Mouse (Mus musculus): ENCODE results near the gene Safb2. TPM values are rescaled to one million over a fixed set of nuclear protein-coding genes. Genes with fewer than 3 reads are reported as not detected.
A peak's percentile ranks its signal among the peaks of the same experiment; 100 is the strongest.

Gene Safb2
- polyA plus RNA-seq, 1 experiment: 400 TPM

GRCm38 (mm10) chr17:56603186-56604069 is 19.0 kb upstream of the Safb2 start:
- Histone ChIP-seq H3K27ac (ENCODE audit: control insufficient read depth, insufficient read depth, low read depth, low read length, poor library complexity) (no peak overlapping the region), H3K4me1 (ENCODE audit: control insufficient read depth, insufficient read depth, low read length) (no peaks in the 10 kb centered on the region), H3K4me3 (replicated peaks; ENCODE audit: control insufficient read depth, low read depth, low read length) (no peak overlapping the region)
- TF ChIP-seq POLR2A (IDR thresholded peaks at IDR 0.05; ENCODE audit: borderline replicate concordance, control insufficient read depth, low read depth, low read length) (peak; percentile 19; the same call in 1 of the 2 replicates), CTCF (IDR thresholded peaks at IDR 0.05; ENCODE audit: control insufficient read depth, insufficient read depth, low read length) (no peak)
- WGBS: 97% methylated on average over 28 of the region's 28 CpGs

- TF ChIP-seq POLR2A (IDR thresholded peaks at IDR 0.05; ENCODE audit: borderline replicate concordance, control insufficient read depth, low read depth, low read length) (no peak), CTCF (IDR thresholded peaks at IDR 0.05; ENCODE audit: control insufficient read depth, insufficient read depth, low read length) (no peak)
- Histone ChIP-seq H3K4me1 (ENCODE audit: control insufficient read depth, insufficient read depth, low read length) (no peaks in the 10 kb centered on the region), H3K4me3 (replicated peaks; ENCODE audit: control insufficient read depth, low read depth, low read length) (no peak overlapping the region), H3K27ac (ENCODE audit: control insufficient read depth, insufficient read depth, low read depth, low read length, poor library complexity) (no peak overlapping the region)
- 90% methylated on average over 8 of the region's 8 CpGs for WGBS
Measured at GRCm38 (mm10) chr17:56593527-56594271, 9.3 kb upstream of the Safb2 start.

- Histone ChIP-seq H3K4me1 (ENCODE audit: control insufficient read depth, insufficient read depth, low read length) (no peaks in the 10 kb centered on the region), H3K4me3 (replicated peaks; ENCODE audit: control insufficient read depth, low read depth, low read length) (no peak overlapping the region), H3K27ac (ENCODE audit: control insufficient read depth, insufficient read depth, low read depth, low read length, poor library complexity) (no peak overlapping the region)
- TF ChIP-seq POLR2A (IDR thresholded peaks at IDR 0.05; ENCODE audit: borderline replicate concordance, control insufficient read depth, low read depth, low read length) (no peak), CTCF (IDR thresholded peaks at IDR 0.05; ENCODE audit: control insufficient read depth, insufficient read depth, low read length) (no peak)
Measured at GRCm38 (mm10) chr17:56592553-56592952, 8.2 kb upstream of the Safb2 start.

GRCm38 (mm10) chr17:56588921-56589320 is 4.5 kb upstream of the Safb2 start:
- H3K4me1 ChIP-seq (ENCODE audit: control insufficient read depth, insufficient read depth, low read length): peaks cover 3% of the 10 kb centered on the region; the same call in 1 of the 2 replicates
- H3K4me3 ChIP-seq (replicated peaks; ENCODE audit: control insufficient read depth, low read depth, low read length): no peak overlapping the region
- 95% methylated on average over 4 of the region's 4 CpGs for WGBS
- TF ChIP-seq CTCF (IDR thresholded peaks at IDR 0.05; ENCODE audit: control insufficient read depth, insufficient read depth, low read length) (no peak), POLR2A (IDR thresholded peaks at IDR 0.05; ENCODE audit: borderline replicate concordance, control insufficient read depth, low read depth, low read length) (no peak)
- H3K27ac ChIP-seq (ENCODE audit: control insufficient read depth, insufficient read depth, low read depth, low read length, poor library complexity): no peak overlapping the region

GRCm38 (mm10) chr17:56587773-56588172 is 3.4 kb upstream of the Safb2 start:
- Histone ChIP-seq H3K4me3 (replicated peaks; ENCODE audit: control insufficient read depth, low read depth, low read length) (no peak overlapping the region), H3K27ac (ENCODE audit: control insufficient read depth, insufficient read depth, low read depth, low read length, poor library complexity) (no peak overlapping the region), H3K4me1 (ENCODE audit: control insufficient read depth, insufficient read depth, low read length) (peaks cover 3% of the 10 kb centered on the region; the same call in 1 of the 2 replicates)
- 91% methylated on average over 1 of the region's 1 CpGs for whole genome bisulfite sequencing
- no peak for TF ChIP-seq CTCF (IDR thresholded peaks at IDR 0.05; ENCODE audit: control insufficient read depth, insufficient read depth, low read length)
- no peak for TF ChIP-seq POLR2A (IDR thresholded peaks at IDR 0.05; ENCODE audit: borderline replicate concordance, control insufficient read depth, low read depth, low read length)

- no peak for TF ChIP-seq POLR2A (IDR thresholded peaks at IDR 0.05; ENCODE audit: borderline replicate concordance, control insufficient read depth, low read depth, low read length)
- no peak for TF ChIP-seq CTCF (IDR thresholded peaks at IDR 0.05; ENCODE audit: control insufficient read depth, insufficient read depth, low read length)
- Histone ChIP-seq H3K4me3 (replicated peaks; ENCODE audit: control insufficient read depth, low read depth, low read length) (peak overlapping the region; percentile 86), H3K27ac (ENCODE audit: control insufficient read depth, insufficient read depth, low read depth, low read length, poor library complexity) (peak overlapping the region; percentile 97), H3K4me1 (ENCODE audit: control insufficient read depth, insufficient read depth, low read length) (peaks cover 5% of the 10 kb centered on the region; the same call in 1 of the 2 replicates)
- WGBS: under 1% methylated on average over 61 of the region's 61 CpGs
Measured at GRCm38 (mm10) chr17:56585171-56585821, 911 bp upstream of the Safb2 start.

- peak overlapping the region; percentile 92 for H3K4me3 ChIP-seq (replicated peaks; ENCODE audit: control insufficient read depth, low read depth, low read length)
- H3K4me1 ChIP-seq (ENCODE audit: control insufficient read depth, insufficient read depth, low read length): peaks cover 5% of the 10 kb centered on the region; the same call in 1 of the 2 replicates
- WGBS: under 1% methylated on average over 33 of the region's 33 CpGs
- peak overlapping the region; percentile 98 for H3K27ac ChIP-seq (ENCODE audit: control insufficient read depth, insufficient read depth, low read depth, low read length, poor library complexity)
- TF ChIP-seq POLR2A (IDR thresholded peaks at IDR 0.05; ENCODE audit: borderline replicate concordance, control insufficient read depth, low read depth, low read length) (no peak), CTCF (IDR thresholded peaks at IDR 0.05; ENCODE audit: control insufficient read depth, insufficient read depth, low read length) (no peak)
Measured at GRCm38 (mm10) chr17:56583611-56584256, 651 bp downstream of the Safb2 start.

Measured in bone marrow, adult 2 months (tissue).